Mouse (Mus musculus) cerebellum, postnatal 25 days (tissue): ENCODE measurements around the gene Ly6g6f.
"Not testable (repeated sequence)": the region's sequence is repeated elsewhere in the genome, so short reads cannot be mapped to it uniquely, and the experiment has no call there.

Experiments used
- DNase-seq, 2 experiments: peaks; one replicate each; pipeline ENCODE4 v3.0.0; 2021; ENCODE audit warnings: mixed read lengths in 2 of 2

Gene Ly6g6f

GRCm38 (mm10) chr17:35085208-35085865, at the start of gene Ly6g6f:
Gene Ly6g6f (minus strand): TSS chr17:35085610.
- no peak for DNase-seq

GRCm38 (mm10) chr17:35134801-35135590, 49.6 kb upstream of the Ly6g6f start, which contains the start of gene Bag6:
Gene Bag6 (plus strand): TSS chr17:35135178.
- peak; percentile 97 for DNase-seq

- no peak for DNase-seq
Observed at GRCm38 (mm10) chr17:35133517-35133916, 48.1 kb upstream of the Ly6g6f start.

GRCm38 (mm10) chr17:35132174-35132560, 46.8 kb upstream of the Ly6g6f start:
- DNase-seq: no peak

- no peak for DNase-seq
Observed at GRCm38 (mm10) chr17:35131500-35132173, 46.2 kb upstream of the Ly6g6f start, which contains the start of gene Apom. Gene Apom (minus strand): TSS chr17:35132050.

GRCm38 (mm10) chr17:35131038-35131437, 45.6 kb upstream of the Ly6g6f start:
- DNase-seq: no peak

GRCm38 (mm10) chr17:35128996-35129395, 43.6 kb upstream of the Ly6g6f start:
- DNase-seq: no peak

- no peak for DNase-seq
Observed at GRCm38 (mm10) chr17:35127017-35127416, 41.6 kb upstream of the Ly6g6f start.

GRCm38 (mm10) chr17:35126206-35126611, 40.8 kb upstream of the Ly6g6f start, which contains the start of gene D17H6S53E:
Gene D17H6S53E (plus strand): TSS chr17:35126373.
- peak; percentile 80 for DNase-seq

- no peak for DNase-seq
Observed at GRCm38 (mm10) chr17:35125578-35125977, 40.2 kb upstream of the Ly6g6f start.

GRCm38 (mm10) chr17:35125081-35125480, 39.7 kb upstream of the Ly6g6f start:
- DNase-seq: no peak

- DNase-seq: not testable (repeated sequence)
Observed at GRCm38 (mm10) chr17:35124261-35124896, 39.0 kb upstream of the Ly6g6f start.

GRCm38 (mm10) chr17:35123287-35123686, 37.9 kb upstream of the Ly6g6f start:
- not testable (repeated sequence) for DNase-seq

- DNase-seq: peak in 1 of 2 experiments; percentile 80
Observed at GRCm38 (mm10) chr17:35121871-35122303, 36.5 kb upstream of the Ly6g6f start, which contains the start of gene Csnk2b. Gene Csnk2b (minus strand): TSS chr17:35122053.

- peak; percentile 98 to 99 for DNase-seq
Observed at GRCm38 (mm10) chr17:35121143-35121799, 35.9 kb upstream of the Ly6g6f start, which contains the start of gene Gpank1. Gene Gpank1 (plus strand): TSS chr17:35121455.

- peak in 1 of 2 experiments; percentile 75 for DNase-seq
Observed at GRCm38 (mm10) chr17:35120745-35121142, 35.3 kb upstream of the Ly6g6f start.

GRCm38 (mm10) chr17:35115046-35116019, 29.9 kb upstream of the Ly6g6f start, which contains the start of gene Ly6g5b:
Gene Ly6g5b (minus strand): TSS chr17:35115428.
- peak in 1 of 2 experiments; percentile 62 for DNase-seq

GRCm38 (mm10) chr17:35111774-35112173, 26.4 kb upstream of the Ly6g6f start:
- DNase-seq: no peak

- DNase-seq: peak; percentile 71 to 73
Observed at GRCm38 (mm10) chr17:35108097-35108496, 22.7 kb upstream of the Ly6g6f start, which contains the start of gene Ly6g5c. Gene Ly6g5c (plus strand): TSS chr17:35108279.

- DNase-seq: no peak
Observed at GRCm38 (mm10) chr17:35106522-35106921, 21.1 kb upstream of the Ly6g6f start.
